Mouse (Mus musculus): ENCODE data around the gene Ino80.

DNA sequence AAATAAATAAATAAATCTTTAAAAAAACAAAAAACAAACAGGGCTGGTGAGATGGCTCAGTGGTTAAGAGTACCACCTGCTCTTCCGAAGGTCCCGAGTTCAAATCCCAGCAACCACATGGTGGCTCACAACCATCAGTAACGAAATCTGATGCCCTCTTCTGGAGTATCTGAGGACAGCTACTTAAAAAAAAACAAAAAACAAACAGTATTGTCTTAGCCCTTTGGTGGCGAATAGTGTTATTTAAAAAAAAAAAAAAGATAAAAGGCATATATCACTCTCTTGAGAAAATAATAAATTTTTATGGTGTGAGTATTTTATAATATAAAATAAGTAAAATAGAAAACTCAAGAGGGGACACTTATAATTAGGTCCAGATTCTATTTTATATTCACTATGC, 41.0 kb downstream of the Ino80 start:
- no peak for TF ChIP-seq CTCF (IDR thresholded peaks at IDR 0.05; ENCODE audit: extremely low read depth, insufficient read depth, insufficient read length, insufficient replicate concordance)
- TF ChIP-seq POLR2A (IDR thresholded peaks at IDR 0.05; ENCODE audit: low read depth, low read length): no peak

All from spleen, adult 2 months (tissue).